Mouse (Mus musculus) kidney, adult 9 months (tissue): ENCODE measurements at regions not wholly inside any gene's neighbourhood (a gene's known extent, or its start where the extent isn't known, plus 50 kb on each side); places are given as distances from the start of the nearest gene placed in this dataset.
"Not testable (repeated sequence)": the region's sequence is repeated elsewhere in the genome, so short reads cannot be mapped to it uniquely, and the experiment has no call there.

Source experiments
- DNase-seq: peaks from one replicate; pipeline ENCODE4 v3.0.0; 2022

DNA sequence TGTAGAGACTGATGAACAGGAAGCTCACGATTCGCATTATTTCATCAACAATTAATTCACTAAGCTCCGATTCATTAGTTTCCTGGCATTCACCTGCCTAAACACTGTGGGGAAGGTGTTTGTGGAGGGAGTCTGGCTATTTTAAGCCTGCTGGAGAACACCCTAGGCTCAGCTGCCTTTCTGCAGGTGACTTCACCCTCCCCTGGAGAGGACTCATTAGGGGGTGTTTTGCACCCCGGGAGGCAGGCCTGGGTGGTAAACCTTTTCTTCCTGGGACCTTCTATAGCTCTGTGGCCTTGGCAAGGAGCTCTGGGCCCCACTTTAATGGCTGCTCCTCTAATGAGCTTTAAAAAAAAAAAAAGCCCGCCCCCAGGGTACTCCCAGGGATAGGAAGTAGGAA lies 55.4 kb upstream of the Bnc1 start:
- DNase-seq = peak; percentile 43

DNA sequence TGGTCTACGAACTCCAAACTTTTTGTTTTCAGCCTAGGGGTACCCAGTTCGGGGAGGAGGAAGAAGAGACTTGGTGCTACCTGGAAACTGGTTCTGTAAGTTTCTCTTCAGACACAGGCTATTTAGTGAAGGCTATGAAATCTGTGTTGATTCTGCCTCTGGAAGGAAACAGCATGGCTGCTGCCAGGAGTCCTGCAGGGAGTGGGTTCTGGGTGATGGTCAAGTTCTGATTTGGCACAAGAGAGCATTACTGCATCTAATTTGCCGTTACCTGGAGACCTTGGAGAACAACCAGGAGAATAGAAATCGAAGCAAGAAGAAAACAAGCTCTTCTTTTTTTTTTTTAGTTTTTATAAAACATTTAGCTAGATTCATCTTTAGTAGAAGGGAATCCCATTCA lies 61.3 kb upstream of the Bnc1 start:
- DNase-seq = no peak

DNA sequence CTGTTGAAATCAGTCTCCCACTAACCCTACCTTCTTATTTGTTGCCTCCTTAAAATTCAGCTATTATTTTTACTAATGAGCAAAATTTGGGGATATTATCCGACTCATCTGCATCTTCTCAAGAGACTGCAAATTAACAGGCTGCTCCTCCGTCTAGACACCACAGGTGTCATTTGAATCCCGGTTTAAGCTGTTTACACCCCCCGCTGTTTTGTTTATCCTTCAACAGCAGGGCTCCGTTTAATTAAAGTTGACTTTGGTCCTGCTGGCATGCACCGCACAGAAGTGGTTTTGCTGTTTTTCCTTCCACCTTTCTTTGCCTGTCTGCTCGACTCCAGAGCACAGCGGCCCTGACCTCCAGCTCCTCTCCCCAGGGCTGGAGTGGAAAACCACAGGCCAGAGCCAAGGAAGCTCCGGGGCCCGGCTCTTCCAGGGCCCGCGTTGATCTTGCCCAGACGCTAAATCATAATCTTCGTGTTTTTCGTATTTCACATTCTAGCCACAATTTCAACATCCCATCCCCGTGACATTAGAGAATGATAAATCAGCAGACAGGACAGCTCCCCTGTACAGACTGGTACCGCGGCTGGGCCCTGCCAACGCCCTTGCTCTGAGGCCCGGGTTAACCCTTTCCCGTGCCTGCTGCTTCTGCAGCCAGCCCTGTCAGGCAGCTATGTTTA lies 64.6 kb upstream of the Bnc1 start:
- DNase-seq = no peak

- no peak for DNase-seq
These were observed 71.3 kb upstream of the Bnc1 start for GRCm38 (mm10) chr7:82063407-82063806.

DNA sequence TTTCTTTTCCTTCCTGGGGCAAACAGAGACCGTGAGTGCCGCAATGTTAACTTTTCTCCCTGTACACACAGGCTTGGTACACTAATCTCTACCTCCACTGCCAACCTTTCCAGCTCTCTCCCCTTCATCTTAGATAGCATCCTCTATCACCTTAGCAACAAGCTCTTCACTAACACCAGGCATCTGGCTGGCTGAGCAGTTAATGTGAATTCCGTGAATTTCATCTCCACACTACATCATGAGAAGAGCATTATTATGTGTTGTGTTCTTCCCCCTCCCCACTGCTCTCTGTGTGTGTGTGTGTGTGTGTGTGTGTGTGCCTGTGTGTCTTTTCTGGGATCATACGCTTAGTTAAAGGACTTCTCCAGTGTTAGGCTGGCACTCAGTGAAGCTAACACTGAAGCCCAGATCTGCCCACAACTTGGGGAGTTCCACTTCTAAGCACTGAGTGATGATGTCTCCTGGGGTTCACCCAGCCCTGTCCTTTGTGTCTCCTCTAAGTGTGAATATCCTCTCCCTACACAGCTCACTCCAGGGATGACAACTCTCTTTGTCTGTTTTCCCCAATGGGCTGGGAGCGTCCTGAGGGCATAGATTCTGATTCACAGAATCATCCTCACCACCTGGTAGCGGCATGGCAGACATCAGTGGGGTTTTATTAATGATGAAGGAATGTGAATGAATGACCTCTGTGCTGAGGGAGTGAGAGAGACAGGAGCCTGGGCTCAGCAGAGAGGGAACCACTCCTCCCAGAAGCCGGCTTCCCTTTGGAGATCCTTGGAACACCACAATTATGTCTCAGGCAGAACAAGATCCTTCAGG lies 77.7 kb upstream of the Bnc1 start:
- no peak for DNase-seq

DNA sequence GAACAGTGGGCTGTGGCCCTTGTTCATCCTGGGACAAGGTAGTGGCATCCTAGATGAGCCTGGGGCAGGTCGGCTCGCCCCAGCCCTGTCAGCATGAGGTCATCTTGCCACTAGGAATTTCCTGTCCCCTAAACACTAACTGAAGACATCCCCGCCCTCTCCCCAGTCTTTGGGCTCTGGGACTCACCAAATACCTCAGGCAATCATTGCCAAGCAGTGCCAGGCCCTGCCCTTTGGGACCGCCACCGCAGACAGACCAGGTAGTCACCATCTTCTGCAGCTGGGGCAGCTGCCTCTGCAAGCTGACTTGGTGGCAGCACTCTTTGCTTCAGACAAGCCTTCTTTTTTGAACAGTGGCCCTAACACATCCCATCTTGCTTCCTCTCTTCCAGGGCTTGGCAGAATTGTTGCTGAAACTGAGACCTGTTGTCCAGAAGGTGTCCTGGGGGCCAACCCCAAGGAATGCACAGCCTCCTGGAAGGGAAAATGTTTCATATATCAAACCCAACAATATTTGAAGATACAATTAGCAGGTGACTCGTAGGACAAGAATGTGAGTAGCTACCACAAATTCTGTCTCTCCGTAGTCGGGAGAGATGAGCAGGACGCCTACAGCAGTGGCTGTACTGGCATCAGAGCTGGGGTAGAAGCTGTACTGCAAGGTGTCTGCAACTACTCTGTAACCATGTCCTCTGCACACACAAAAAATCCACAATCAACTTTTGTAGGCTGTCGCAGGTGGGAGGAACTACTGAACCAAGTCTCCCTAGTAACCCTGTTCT lies 79.0 kb upstream of the Bnc1 start:
- DNase-seq = no peak

GRCm38 (mm10) chr7:82075359-82075758 lies 83.3 kb upstream of the Bnc1 start:
- DNase-seq = no peak

- no peak for DNase-seq
These were observed 89.8 kb upstream of the Bnc1 start for GRCm38 (mm10) chr7:82081851-82082250.

- DNase-seq = no peak
These were observed 90.8 kb upstream of the Sh3gl3 start for GRCm38 (mm10) chr7:82082883-82083282.

GRCm38 (mm10) chr7:82084473-82084872 lies 89.2 kb upstream of the Sh3gl3 start:
- no peak for DNase-seq

DNA sequence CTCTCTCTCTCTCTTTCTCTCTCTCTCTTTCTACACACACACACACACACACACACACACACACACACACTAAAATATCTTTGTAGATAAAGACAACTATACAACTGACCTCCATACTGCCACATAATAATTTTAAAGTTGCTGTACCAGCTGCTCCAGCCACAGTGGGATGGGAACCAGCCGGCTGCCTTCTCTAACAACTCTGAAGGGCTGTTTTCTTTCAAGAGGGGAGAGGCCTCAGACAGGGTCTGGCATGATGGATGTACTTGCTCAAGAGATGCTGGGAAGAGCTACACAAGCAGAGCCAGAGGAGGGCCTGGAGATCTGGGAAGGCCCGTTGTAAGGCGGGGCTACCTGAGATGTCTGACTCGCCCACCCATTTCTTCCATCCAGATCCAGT lies 88.4 kb upstream of the Sh3gl3 start:
- no peak for DNase-seq

- DNase-seq = no peak
These were observed 75.5 kb upstream of the Sh3gl3 start for GRCm38 (mm10) chr7:82098136-82098535.

DNA sequence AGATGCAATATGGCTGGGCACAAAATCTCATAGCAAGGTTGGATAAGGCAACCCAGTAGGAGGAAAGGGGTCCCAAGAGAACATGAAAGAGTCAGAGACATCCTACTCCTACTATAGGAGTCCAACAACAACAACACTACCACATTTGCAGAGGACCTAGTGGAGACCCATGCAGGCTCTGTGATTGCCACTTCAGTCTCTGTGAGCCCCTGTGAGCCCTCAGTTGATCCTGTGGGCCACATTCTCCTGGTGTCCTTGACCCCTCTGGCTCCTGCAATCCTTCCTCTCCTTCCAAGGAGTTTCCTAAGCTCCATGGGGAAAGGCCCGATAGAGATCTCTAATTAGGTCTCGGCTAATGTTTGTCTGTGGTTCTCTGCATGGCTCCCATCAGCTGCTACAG lies 72.3 kb upstream of the Sh3gl3 start:
- DNase-seq = no peak

- DNase-seq = no peak
These were observed 68.0 kb upstream of the Sh3gl3 start for GRCm38 (mm10) chr7:82105631-82106030.

GRCm38 (mm10) chr7:82109141-82109540 lies 64.5 kb upstream of the Sh3gl3 start:
- DNase-seq = not testable (repeated sequence)

- no peak for DNase-seq
These were observed 64.1 kb upstream of the Sh3gl3 start for GRCm38 (mm10) chr7:82109550-82109949.

GRCm38 (mm10) chr7:82109977-82110376 lies 63.7 kb upstream of the Sh3gl3 start:
- DNase-seq = no peak

GRCm38 (mm10) chr7:82112046-82112445 lies 61.6 kb upstream of the Sh3gl3 start:
- no peak for DNase-seq

DNA sequence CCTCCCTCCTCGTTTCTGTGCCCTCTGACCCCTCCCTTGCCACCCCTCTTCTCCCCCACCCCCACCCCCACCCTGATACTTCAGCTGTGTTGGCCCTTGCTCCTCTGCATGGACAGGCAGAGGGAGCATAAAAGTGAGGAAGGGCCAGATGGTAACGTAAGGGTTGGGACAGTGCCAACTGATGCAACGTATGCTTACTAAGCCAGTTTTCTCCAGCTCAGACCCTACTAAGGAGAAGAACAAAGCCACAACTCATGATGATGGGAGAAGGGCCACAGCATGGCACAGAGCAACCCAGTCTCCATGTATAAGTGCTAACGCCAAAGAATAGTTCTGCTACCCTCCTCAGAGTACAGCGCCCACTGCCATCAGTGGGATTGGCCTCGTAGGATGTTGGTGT lies 58.0 kb upstream of the Sh3gl3 start:
- DNase-seq = no peak

GRCm38 (mm10) chr7:82119266-82119665 lies 54.4 kb upstream of the Sh3gl3 start:
- peak; percentile 79 for DNase-seq

DNA sequence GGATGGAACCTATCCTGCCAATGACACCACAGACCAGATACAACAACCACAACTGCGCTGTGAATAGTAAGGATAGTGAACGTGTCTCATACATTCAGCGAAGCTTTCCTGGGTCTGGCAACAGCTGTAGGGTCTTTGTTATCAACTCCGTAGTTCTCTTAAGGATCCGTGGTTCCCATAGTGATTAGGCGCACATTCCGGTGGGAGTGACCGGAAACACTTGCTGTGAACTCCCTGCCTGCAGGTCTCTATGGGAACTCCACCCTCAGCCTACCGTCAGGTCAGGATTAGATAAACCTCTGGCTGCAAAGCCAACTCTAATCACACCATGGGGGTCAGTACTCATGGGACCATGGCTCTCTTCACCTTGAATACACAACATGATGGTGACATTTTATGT lies 53.8 kb upstream of the Sh3gl3 start:
- DNase-seq = no peak

DNA sequence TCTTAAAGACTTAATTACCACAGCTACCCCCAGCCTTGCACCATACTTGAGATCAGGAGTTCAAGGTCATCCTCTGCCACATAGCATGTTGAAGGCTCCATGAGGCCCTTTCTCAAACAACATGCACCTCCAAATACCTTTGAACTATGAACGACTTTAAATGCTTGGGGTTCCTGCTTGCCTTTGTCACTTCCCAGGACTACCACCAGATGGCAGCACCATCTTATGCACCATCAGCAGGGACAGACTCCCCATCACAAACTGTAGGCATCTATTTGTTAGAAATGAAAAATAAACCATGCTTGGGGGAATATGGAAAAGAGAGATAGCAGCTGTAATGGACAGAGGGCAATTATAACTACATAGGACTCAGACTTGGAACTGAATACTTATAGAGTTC lies 51.9 kb upstream of the Sh3gl3 start:
- DNase-seq = peak; percentile 67
